ENCODE assay signal across 10 mouse cellular contexts in genomic region chr2:30864968-30865381, GRCm38 (mm10). TPM values are rescaled to one million over a fixed set of nuclear protein-coding genes. Genes with fewer than 3 reads are reported as not detected.
DNase-seq lines count a peak whose midpoint lies in the region; ATAC-seq lines count a peak whose summit lies in the region.
"Had no signal": no experiment of that assay in that cellular context is flagged by ENCODE, and none has a peak within 500 bp of the region (broad histone marks: within the 10 kb centered on the region; RNA-seq: fewer than 3 reads in every experiment).

No protein-coding gene starts in this region.

- no peaks in the 10 kb centered on the region for H3K36me3 ChIP-seq in liver, embryonic 11.5 days (ENCODE audit: control insufficient read depth, insufficient read depth, low read length)
- H3K36me3 ChIP-seq in intestine, embryonic 16.5 days (ENCODE audit: control insufficient read depth, insufficient read depth, low read length), result no peaks in the 10 kb centered on the region
- H3K36me3 ChIP-seq in neural tube, embryonic 11.5 days (ENCODE audit: control insufficient read depth, insufficient read depth, low read length), result no peaks in the 10 kb centered on the region

- 0 out of 2 replicates have a peak overlapping the region, but pooled peaks have one; percentile 19 for H3K27ac ChIP-seq in liver, embryonic 11.5 days (ENCODE audit: low read depth, low read length)
- no peak overlapping the region for H3K27ac ChIP-seq in intestine, embryonic 16.5 days (ENCODE audit: low read length)
- no peak overlapping the region for H3K27ac ChIP-seq in neural tube, embryonic 11.5 days (ENCODE audit: low read depth, low read length)

- H3K9ac ChIP-seq in liver, embryonic 11.5 days (ENCODE audit: low read depth, low read length), result peak overlapping the region; percentile 40; the same call in 1 of the 2 replicates
- H3K9ac ChIP-seq in intestine, embryonic 16.5 days (ENCODE audit: low read depth, low read length), result peak overlapping the region; percentile 55
- H3K9ac ChIP-seq in neural tube, embryonic 11.5 days (ENCODE audit: low read length), result peak overlapping the region; percentile 33

- H3K27me3 ChIP-seq in liver, embryonic 11.5 days (replicated peaks; ENCODE audit: control insufficient read depth, insufficient read depth, low read length), result peaks cover 33% of the 10 kb centered on the region
- H3K27me3 ChIP-seq in intestine, embryonic 16.5 days (replicated peaks; ENCODE audit: control insufficient read depth, insufficient read depth, low read length), result peaks cover 8% of the 10 kb centered on the region; the same call in 1 of the 2 replicates
- peaks cover 13% of the 10 kb centered on the region for H3K27me3 ChIP-seq in neural tube, embryonic 11.5 days (ENCODE audit: control insufficient read depth, insufficient read depth, low read length)

- no peaks in the 10 kb centered on the region for H3K9me3 ChIP-seq in liver, embryonic 11.5 days (ENCODE audit: control insufficient read depth, low read length)
- H3K9me3 ChIP-seq in intestine, embryonic 16.5 days (ENCODE audit: control insufficient read depth, low read length), result no peaks in the 10 kb centered on the region
- no peaks in the 10 kb centered on the region for H3K9me3 ChIP-seq in neural tube, embryonic 11.5 days (ENCODE audit: control insufficient read depth, low read length)

- 3% methylated on average over 35 of the region's 35 CpGs for WGBS in liver, embryonic 11.5 days
- 2% methylated on average over 35 of the region's 35 CpGs for WGBS in intestine, embryonic 16.5 days
- 2% methylated on average over 35 of the region's 35 CpGs for WGBS in neural tube, embryonic 11.5 days

- peaks cover 6% of the 10 kb centered on the region for H3K4me1 ChIP-seq in liver, embryonic 11.5 days (replicated peaks; ENCODE audit: control insufficient read depth, insufficient read depth, low read length)
- H3K4me1 ChIP-seq in intestine, embryonic 16.5 days (ENCODE audit: control insufficient read depth, insufficient read depth, low read length), result peaks cover 7% of the 10 kb centered on the region; the same call in 1 of the 2 replicates
- H3K4me1 ChIP-seq in neural tube, embryonic 11.5 days (ENCODE audit: control insufficient read depth, insufficient read depth, low read length), result peaks cover 9% of the 10 kb centered on the region

- peak overlapping the region; percentile 56 for H3K4me2 ChIP-seq in liver, embryonic 11.5 days
- H3K4me2 ChIP-seq in intestine, embryonic 16.5 days (ENCODE audit: low read depth, low read length), result peak overlapping the region; percentile 55
- H3K4me2 ChIP-seq in neural tube, embryonic 11.5 days (ENCODE audit: low read depth), result peak overlapping the region; percentile 41

- DNase-seq in liver, embryonic 11.5 days (ENCODE audit: low spot score), result no peak
- no peak for DNase-seq in liver
- DNase-seq in gastrocnemius, postnatal 10 days, result peak; percentile 45
- DNase-seq in neural tube, embryonic 11.5 days (ENCODE audit: low spot score), result peak; percentile 45
- DNase-seq in thymus, postnatal 4 days, result no peak
- DNase-seq in right cerebral cortex, postnatal 10 days (ENCODE audit: low spot score in 2 of 2), result no peak
- no peak for DNase-seq in cerebellum, adult 11 months

- H3K4me3 ChIP-seq in liver, embryonic 11.5 days (ENCODE audit: low read depth, low read length), result peak overlapping the region; percentile 30
- H3K4me3 ChIP-seq in intestine, embryonic 16.5 days (ENCODE audit: low read length), result peak overlapping the region; percentile 38
- peak overlapping the region; percentile 26 for H3K4me3 ChIP-seq in neural tube, embryonic 11.5 days (ENCODE audit: low read depth, low read length)

- ATAC-seq in liver, embryonic 11.5 days (replicated peaks; ENCODE audit: low FRiP score), result no peak
- ATAC-seq in intestine, embryonic 16.5 days, result peak; percentile 38
- no peak for ATAC-seq in neural tube, embryonic 11.5 days (ENCODE audit: insufficient read depth, low FRiP score, low TSS enrichment)

RNA-seq across cellular contexts. Expression of gene Prrx2, which starts 30.2 kb away (rescaled TPM):
- polyA plus RNA-seq in liver, embryonic 11.5 days (2014; fragmentation: Nextera tagmentation; extraction: Ambion mirVana), result 8.2 and 9.4 TPM in 2 replicates
- total RNA-seq in gastrocnemius, postnatal 10 days (2021), result 1 to 10 TPM; 4.3 to 4.8 TPM
- polyA plus RNA-seq in intestine, embryonic 16.5 days (2015; fragmentation: Nextera tagmentation; extraction: Ambion mirVana), result 1.6 and 1.9 TPM in 2 replicates
- polyA plus RNA-seq in neural tube, embryonic 11.5 days (2014; fragmentation: Nextera tagmentation; extraction: Ambion mirVana), result 8.9 and 13.8 TPM in 2 replicates
- total RNA-seq: hematopoietic stem cell, adult 5-6 weeks; MEL had no signal

RNA-seq across cellular contexts. Expression of gene Asb6, which starts 34.8 kb away (rescaled TPM):
- 44.2 and 45.6 TPM in 2 replicates for polyA plus RNA-seq in liver, embryonic 11.5 days (2014; fragmentation: Nextera tagmentation; extraction: Ambion mirVana)
- total RNA-seq in gastrocnemius, postnatal 10 days (2021), result 1 to 10 TPM; 8.9 to 9.0 TPM
- 24.0 and 24.5 TPM in 2 replicates for polyA plus RNA-seq in intestine, embryonic 16.5 days (2015; fragmentation: Nextera tagmentation; extraction: Ambion mirVana)
- 32.3 and 36.9 TPM in 2 replicates for polyA plus RNA-seq in neural tube, embryonic 11.5 days (2014; fragmentation: Nextera tagmentation; extraction: Ambion mirVana)

RNA-seq across cellular contexts. Expression of gene Ntmt1, which starts 57.3 kb away (rescaled TPM):
- 75.9 and 85.2 TPM in 2 replicates for polyA plus RNA-seq in liver, embryonic 11.5 days (2014; fragmentation: Nextera tagmentation; extraction: Ambion mirVana)
- 10 to 100 TPM; 20.1 to 22.8 TPM for total RNA-seq in gastrocnemius, postnatal 10 days (2021)
- 76.3 and 87.4 TPM in 2 replicates for polyA plus RNA-seq in intestine, embryonic 16.5 days (2015; fragmentation: Nextera tagmentation; extraction: Ambion mirVana)
- polyA plus RNA-seq in neural tube, embryonic 11.5 days (2014; fragmentation: Nextera tagmentation; extraction: Ambion mirVana), result 110 and 111 TPM in 2 replicates

Comparison
In these comparisons a context has a peak if more than half of its experiments do, and no peak if none do; other contexts are left out.
1. DNase-seq: peak in gastrocnemius, postnatal 10 days (single experiment) and neural tube, embryonic 11.5 days (single experiment); none in liver, embryonic 11.5 days (single experiment), liver (single experiment), thymus, postnatal 4 days (single experiment), right cerebral cortex, postnatal 10 days (0 of 2) and cerebellum, adult 11 months (single experiment).
2. Peak in every context shown above with its lines, with median percentiles within 50 percentile points of each other: H3K4me2 ChIP-seq, H3K4me3 ChIP-seq and H3K9ac ChIP-seq.